Mouse (Mus musculus): ENCODE results near the gene Wnt5b.

Gene Wnt5b

GRCm38 (mm10) chr6:119543803-119544517 lies at the start of gene Wnt5b:
Gene Wnt5b (minus strand): TSS chr6:119544347.
- no peak for DNase-seq

DNA sequence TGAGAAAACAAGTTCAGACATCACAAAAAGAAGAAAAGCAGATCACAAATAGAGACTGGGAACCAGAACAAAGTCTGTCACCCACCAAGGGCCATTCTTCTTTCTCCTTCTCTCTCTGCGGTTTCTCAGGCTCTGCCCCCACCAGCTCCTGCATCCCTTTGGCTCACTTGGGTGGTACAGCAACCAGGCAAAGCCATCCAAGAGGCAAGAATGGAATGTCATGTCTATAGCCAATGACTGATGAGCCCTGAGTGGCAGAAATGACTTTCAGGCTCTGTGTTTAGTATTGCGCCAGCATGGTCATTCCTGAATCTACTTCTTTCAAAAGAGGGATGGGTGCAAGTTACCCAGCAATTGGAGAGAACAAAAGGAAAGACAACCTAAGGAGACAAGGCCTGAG lies 46.7 kb upstream of the Wnt5b start:
- DNase-seq = no peak

DNA sequence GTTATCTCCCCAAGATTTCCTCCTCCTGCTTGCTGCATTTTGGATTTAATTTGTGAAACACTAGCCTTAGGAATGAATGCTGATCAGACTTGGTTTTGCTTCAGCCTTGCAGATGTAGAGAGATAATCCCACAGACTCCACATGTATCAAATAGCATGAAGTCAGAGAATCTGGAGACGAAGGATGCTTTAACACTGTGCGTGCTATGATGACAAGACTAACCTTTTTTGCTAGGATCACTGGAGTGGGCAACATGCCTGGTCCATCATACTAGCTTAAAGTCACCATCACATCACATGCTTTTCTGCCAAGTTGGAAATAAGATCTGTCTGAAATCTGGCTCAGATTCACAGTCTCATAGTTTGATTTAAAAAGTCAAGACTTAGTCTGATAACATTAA lies 43.8 kb upstream of the Wnt5b start:
- DNase-seq = no peak

GRCm38 (mm10) chr6:119587454-119587853 lies 43.3 kb upstream of the Wnt5b start:
- DNase-seq = no peak

DNA sequence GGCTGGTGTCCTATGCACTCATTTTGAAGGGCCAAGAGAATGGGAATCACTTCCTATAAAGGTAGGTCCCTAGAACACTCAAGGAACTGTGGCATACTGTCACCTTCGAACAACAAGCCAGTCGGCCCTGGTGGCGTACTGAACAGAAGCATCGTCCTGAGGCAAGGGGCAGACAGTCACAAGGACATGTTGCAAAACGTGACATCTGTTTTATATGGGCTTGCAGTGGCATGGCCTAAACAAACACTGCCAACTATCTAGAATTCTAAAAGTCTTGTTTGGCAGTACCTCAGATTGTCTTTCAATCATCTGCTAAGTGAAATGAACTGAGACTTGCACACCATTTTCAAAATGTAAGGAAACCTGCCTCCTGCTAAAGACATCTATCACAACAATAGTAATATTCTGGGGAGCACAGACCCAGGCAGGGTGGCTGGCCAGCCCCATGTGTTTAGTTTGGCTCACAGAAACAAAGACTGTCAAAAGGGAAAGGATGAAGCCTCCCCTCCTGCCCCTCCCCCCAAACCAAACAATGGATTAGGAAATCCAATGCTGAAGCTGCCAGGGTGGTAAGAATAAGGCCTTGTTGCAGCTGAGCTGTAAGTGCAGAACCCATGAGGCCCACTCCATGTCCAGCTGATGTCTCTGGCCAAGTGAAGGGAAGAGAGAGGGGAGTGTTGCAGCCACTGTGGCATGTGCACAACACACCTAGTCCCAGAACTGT lies 41.7 kb upstream of the Wnt5b start:
- peak in 1 of 2 experiments; percentile 14 for DNase-seq

DNA sequence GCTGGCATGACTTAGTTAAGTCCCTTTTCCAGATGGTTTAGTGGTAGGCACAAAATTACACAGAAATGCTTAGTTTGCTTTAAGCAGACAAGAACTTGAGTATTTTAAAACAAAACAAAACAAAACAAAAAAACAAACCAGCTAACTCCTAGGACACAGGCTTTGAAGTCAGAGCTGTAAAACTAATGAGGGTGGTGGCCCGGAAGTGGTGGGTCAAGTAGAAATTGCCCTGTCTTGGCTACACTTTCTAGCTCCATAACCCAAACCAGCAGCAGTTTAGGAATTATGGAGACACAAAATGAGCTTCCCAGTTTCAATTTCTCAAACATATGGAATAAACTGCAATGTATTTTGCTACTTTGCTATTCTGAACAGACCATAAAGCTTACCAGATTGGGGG lies 39.9 kb upstream of the Wnt5b start:
- DNase-seq = peak; percentile 32 to 58

- DNase-seq = no peak
These were observed 39.0 kb upstream of the Wnt5b start for GRCm38 (mm10) chr6:119583165-119583564.

- no peak for DNase-seq
These were observed 32.6 kb upstream of the Wnt5b start for GRCm38 (mm10) chr6:119576706-119577105.

- DNase-seq = no peak
These were observed 31.2 kb upstream of the Wnt5b start for GRCm38 (mm10) chr6:119575331-119575730.

DNA sequence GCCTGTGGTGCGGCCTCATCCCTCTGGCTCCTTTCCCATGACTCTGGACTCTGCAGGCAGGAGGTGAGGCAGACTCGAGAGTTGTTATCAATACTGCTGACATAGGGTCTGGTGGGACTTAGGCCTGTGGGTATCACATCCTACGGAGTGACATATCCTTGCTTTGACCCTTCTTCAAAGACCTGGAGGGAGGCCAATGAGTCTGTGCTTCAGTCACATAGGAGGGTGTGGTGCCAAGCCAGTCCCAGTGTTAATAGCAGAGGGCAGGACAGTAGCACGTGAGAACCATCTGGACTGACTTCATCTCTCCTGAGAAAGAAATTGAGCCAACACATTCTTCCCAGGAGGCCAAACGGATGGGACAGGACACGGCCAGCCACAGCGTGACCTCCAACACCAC lies 28.1 kb upstream of the Wnt5b start:
- no peak for DNase-seq

- no peak for DNase-seq
These were observed 26.6 kb upstream of the Wnt5b start for GRCm38 (mm10) chr6:119570797-119571196.

GRCm38 (mm10) chr6:119568339-119568738 lies 24.2 kb upstream of the Wnt5b start:
- no peak for DNase-seq

DNA sequence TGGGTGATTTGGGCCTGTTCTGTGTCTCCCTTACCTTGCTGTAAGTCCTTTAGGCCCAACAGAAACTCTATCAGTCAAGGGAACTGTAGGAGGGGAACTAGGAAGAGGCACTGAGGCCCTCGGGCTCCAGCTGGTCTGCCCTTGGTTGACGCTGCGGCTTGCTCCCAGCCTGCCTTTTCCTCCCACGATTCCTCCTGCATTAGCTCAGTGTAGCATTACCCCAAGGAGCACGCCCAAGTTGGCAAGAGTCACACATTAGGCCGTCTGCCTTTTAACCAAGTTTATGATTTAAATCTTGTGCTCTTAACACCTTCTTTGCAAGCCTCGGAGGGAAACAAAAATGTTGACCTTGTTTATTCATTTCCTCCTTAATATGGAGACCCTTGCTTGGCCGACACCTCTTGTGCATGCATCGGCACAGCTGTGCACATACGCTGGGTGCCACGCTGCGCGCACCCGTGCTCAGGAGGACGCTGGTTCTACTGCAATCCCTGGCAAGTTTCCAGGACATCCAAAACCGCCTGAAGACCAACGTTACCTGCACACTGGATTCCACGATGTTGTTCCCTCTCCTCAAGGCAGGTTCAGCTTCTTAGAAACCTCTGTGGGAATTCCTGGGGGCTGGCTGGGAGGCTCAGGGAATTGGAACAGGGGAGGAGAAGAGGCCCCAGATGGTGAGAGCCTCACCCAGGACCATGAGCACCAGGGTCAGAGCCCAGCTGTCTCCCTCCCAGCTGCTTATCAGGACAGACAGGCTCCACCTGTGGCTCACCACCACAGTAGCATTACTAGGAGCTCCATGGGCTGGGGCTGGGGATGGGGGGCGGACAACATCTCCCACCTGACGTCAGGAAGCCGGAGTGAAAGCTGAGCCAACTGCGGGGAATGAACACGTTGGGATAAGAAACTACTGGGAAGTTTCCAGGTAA lies 21.6 kb upstream of the Wnt5b start:
- peak in 1 of 2 experiments; percentile 43 for DNase-seq

DNA sequence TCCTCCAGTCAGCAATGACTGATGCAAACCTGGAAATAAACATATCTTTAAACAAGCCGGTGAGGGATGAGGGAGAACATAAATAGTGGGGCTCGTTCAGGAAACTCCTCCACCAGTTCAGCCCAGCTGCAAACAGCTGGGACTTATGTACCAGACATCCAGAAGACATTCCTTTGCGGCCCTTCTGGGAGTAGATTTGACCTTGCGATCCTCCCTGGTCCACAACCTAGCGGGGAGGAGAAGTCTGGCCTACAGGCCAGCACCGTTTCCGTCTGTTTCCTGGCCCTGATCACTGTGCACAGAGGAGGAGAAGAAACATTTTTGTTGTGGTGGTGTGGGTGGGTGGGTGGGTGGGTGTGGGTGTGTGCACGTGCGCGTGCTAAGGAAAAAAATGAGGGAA lies 18.4 kb upstream of the Wnt5b start:
- DNase-seq = peak in 1 of 2 experiments; percentile 48

DNA sequence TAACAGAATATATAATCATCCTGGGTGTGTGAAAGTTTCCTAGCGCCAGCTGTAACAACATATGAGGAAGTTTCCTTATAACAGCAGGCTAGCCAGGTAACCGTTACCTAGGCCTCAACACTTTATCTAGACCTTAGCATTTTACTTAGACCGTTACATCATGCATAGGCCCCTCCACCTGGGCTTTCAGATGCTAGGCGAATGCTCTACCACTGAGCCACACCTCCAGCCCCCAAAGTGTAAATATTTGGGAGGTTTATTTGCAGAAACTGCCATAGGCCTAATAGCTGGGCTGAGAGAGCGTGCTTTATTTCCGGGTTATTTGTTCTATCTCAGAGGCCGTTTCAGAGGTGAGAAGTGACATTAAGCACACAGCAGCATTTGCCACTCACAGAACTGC lies 14.7 kb upstream of the Wnt5b start:
- no peak for DNase-seq

GRCm38 (mm10) chr6:119554439-119554838 lies 10.3 kb upstream of the Wnt5b start:
- no peak for DNase-seq

GRCm38 (mm10) chr6:119544518-119544864 lies 344 bp upstream of the Wnt5b start:
- DNase-seq = peak in 1 of 2 experiments; percentile 16

DNA sequence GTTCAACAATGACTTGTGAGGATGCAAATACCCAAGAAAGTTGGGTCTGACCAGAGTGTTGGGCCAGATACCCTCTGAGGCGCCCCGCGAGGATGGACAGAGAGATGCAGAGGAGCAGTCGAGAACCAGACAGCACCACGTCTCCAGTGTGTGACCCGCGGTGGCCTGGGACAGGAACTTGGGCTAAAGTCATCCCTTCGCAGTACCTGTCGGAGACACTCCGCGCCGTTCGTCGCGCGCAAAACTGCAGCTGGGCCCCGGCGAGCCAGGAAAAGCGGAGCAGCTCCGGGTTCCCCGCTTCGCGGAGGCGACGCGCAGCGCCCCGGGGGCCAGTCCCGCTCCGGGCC lies 718 bp downstream of the Wnt5b start:
- no peak for DNase-seq

DNA sequence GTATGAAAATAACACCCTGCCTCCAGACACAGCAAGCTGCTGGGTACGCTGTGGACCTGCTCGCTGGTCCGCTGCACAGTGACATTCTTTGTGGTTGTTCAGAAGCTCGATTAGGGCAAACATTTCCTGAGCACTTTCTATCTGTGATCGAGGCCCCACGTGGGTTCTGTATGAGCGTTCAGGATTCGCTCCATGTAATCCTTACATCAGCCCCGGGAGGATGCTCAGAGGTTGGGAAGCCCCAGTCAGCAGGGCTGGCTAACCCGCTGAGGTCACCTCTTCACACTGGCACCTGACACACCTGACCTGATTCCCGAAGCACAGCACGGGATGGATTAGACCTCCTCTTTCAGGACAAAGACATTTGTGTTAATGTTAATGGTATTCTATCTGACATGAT lies 8.3 kb downstream of the Wnt5b start:
- no peak for DNase-seq

DNA sequence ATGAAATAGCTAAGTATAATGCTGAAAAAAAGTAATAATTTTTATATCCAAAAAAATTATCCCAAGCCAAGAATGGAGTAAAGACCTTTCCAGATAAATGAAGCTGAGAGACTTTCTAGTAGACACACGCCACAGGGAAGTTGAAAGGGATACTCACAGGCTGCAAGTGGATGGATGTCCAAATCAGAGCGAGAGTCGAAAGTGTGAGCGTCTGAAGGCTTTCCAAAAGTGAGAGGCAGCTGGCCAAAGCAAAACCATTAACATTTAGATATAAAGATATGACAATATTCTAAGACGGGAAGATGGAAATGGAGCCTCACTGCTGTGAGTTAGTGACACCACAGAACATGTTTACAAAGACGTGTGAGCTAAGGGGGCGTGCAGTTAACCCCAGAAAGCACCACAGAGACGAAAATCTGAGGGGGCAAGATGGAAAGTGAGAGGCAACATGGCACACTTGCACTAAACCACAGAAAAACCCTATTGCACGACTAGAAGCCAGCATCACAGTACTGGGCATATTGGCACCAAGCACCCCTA lies 10.9 kb downstream of the Wnt5b start:
- DNase-seq = no peak

DNA sequence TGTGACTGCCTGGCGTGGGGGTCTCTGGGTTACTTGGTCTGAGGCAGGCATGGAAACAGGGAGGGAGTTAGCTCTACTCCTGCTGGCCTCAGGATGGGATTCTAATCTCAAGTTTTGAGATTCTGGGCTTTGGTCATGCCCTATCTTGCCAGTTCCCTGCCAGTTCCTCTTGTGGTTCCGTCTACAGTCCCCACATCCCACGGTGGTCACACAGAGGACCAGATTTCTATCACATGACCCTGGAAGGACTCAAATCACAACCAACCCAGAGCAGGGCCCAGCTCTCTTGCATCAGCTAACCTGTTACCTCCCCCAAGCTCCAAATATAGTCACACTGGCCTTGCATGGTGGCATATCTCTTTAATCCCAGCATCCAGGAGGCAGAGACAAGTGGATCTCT lies 14.5 kb downstream of the Wnt5b start:
- no peak for DNase-seq

DNA sequence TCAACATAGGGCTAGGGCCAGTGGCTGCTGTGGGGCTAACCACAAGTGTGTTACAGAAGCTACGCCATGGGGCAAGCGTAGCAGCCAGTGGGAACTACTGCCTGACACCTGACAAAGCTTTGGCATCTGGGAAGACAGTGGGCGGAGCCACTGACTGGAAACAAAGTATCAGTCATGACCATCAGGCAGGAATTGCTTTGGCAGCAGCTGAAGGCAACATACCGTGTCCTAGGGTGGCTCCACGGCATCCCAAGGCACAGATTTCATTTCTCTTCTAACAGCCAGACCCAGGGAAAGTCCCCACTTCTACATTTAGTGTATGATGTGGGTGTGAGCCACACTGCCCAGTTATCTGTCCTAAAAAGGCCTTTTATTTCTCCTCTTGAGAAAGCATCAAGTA lies 17.6 kb downstream of the Wnt5b start:
- DNase-seq = no peak

GRCm38 (mm10) chr6:119521931-119522391 lies 22.2 kb downstream of the Wnt5b start:
- no peak for DNase-seq

Measured in kidney, postnatal 25 days (tissue).